Mouse (Mus musculus) kidney, postnatal 14 days (tissue): ENCODE measurements at regions not wholly inside any gene's neighbourhood (a gene's known extent, or its start where the extent isn't known, plus 50 kb on each side); places are given as distances from the start of the nearest gene placed in this dataset.
A peak's percentile ranks its signal among the peaks of the same experiment; 100 is the strongest.
"Not testable (repeated sequence)": the region's sequence is repeated elsewhere in the genome, so short reads cannot be mapped to it uniquely, and the experiment has no call there.

Source experiments
- DNase-seq: peaks from one replicate; pipeline ENCODE4 v3.0.0; 2022; ENCODE audit warnings: mixed read lengths

- DNase-seq, result peak; percentile 37
Measured at GRCm38 (mm10) chr14:86184663-86185381, 956.2 kb downstream of the Diaph3 start.

GRCm38 (mm10) chr14:86178517-86178916 is 962.5 kb downstream of the Diaph3 start:
- DNase-seq, result no peak

- DNase-seq, result no peak
Measured at GRCm38 (mm10) chr14:86171118-86171517, 969.9 kb downstream of the Diaph3 start.

- DNase-seq, result no peak
Measured at GRCm38 (mm10) chr14:86159151-86159550, 981.9 kb downstream of the Diaph3 start.

GRCm38 (mm10) chr14:86154688-86155087 is 986.3 kb downstream of the Diaph3 start:
- no peak for DNase-seq

GRCm38 (mm10) chr14:86151276-86151675 is 989.8 kb downstream of the Diaph3 start:
- no peak for DNase-seq

- no peak for DNase-seq
Measured at GRCm38 (mm10) chr14:86150329-86150866, 990.6 kb downstream of the Diaph3 start.

- DNase-seq, result no peak
Measured at GRCm38 (mm10) chr14:86115254-86116057, 1025.6 kb downstream of the Diaph3 start.

GRCm38 (mm10) chr14:86101497-86101896 is 1039.5 kb downstream of the Diaph3 start:
- DNase-seq, result no peak

- DNase-seq, result no peak
Measured at GRCm38 (mm10) chr14:86070313-86071100, 1070.5 kb downstream of the Diaph3 start.

GRCm38 (mm10) chr14:86069329-86069728 is 1071.7 kb downstream of the Diaph3 start:
- DNase-seq, result no peak

GRCm38 (mm10) chr14:86067743-86068142 is 1073.3 kb downstream of the Diaph3 start:
- no peak for DNase-seq

GRCm38 (mm10) chr14:86063620-86063943 is 1077.5 kb downstream of the Diaph3 start:
- DNase-seq, result no peak

GRCm38 (mm10) chr14:86062885-86063619 is 1078.0 kb downstream of the Diaph3 start:
- DNase-seq, result no peak

GRCm38 (mm10) chr14:86056991-86057390 is 1084.0 kb downstream of the Diaph3 start:
- DNase-seq, result no peak

GRCm38 (mm10) chr14:86054668-86055067 is 1086.4 kb downstream of the Diaph3 start:
- no peak for DNase-seq

- DNase-seq, result no peak
Measured at GRCm38 (mm10) chr14:86029401-86029800, 1111.6 kb downstream of the Diaph3 start.

GRCm38 (mm10) chr14:86017611-86018010 is 1123.4 kb downstream of the Diaph3 start:
- DNase-seq, result not testable (repeated sequence)
